Comparison of ENCODE assay signal across 8 mouse cellular contexts in the genomic region with DNA sequence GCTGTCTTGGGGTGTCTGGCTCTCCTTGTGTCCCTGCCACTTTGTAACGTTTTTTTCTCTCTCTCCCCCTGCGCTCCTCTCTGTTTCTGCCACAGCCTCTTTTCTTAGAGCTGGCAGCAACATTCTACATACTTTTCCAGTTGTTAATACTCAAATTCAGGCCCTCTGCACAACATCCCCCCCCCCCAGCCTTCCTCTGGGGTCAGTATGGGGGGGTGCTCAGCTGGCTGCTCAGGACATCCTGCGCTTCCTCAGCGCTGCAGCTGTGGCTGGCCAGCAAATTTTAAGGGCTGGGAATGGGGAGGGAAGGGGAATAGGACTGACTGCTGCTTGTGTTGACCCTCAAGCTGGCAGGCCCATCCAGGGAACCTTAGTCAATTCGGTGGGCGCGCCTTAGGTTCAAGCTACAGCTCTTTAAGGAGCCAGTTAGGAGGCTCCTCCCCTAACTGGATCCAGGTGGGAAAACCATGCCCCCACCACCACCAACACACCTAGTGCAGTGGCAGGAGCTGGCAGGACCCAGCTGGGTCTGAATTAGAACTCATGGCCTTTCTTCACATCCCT. TPM values are rescaled to one million over a fixed set of nuclear protein-coding genes. Genes with fewer than 3 reads are reported as not detected.
A peak's percentile ranks its signal among the peaks of the same experiment; 100 is the strongest.
DNase-seq lines count a peak whose midpoint lies in the region; ATAC-seq lines count a peak whose summit lies in the region.

No protein-coding gene starts in this region.

- peak overlapping the region; percentile 69; the same call in 1 of the 2 replicates for H3K4me3 ChIP-seq in forebrain, embryonic 10.5 days
- H3K4me3 ChIP-seq in intestine, embryonic 14.5 days (ENCODE audit: low read depth, low read length), result peak overlapping the region; percentile 96
- peak overlapping the region; percentile 84 for H3K4me3 ChIP-seq in midbrain, embryonic 13.5 days (replicated peaks)

- DNase-seq in gastrocnemius, postnatal 25 days, result peak; percentile 44
- no peak for DNase-seq in gastrocnemius, postnatal 4 days (ENCODE audit: low spot score in 2 of 2)
- DNase-seq in forebrain, embryonic 10.5 days (ENCODE audit: extremely low spot score, low spot score), result no peak
- no peak for DNase-seq in intestine, embryonic 14.5 days (ENCODE audit: low spot score)
- no peak for DNase-seq in frontal cortex, adult 2 months (ENCODE audit: extremely low spot score in 1 of 2, low spot score in 1 of 2)
- DNase-seq in layer of hippocampus, postnatal 14 days (ENCODE audit: low spot score in 2 of 2), result no peak

- peak overlapping the region; percentile 97 for H3K27ac ChIP-seq in forebrain, embryonic 10.5 days
- H3K27ac ChIP-seq in intestine, embryonic 14.5 days (ENCODE audit: low read depth), result peak overlapping the region; percentile 94
- peak overlapping the region; percentile 99 for H3K27ac ChIP-seq in midbrain, embryonic 13.5 days

- no peaks in the 10 kb centered on the region for H3K36me3 ChIP-seq in forebrain, embryonic 10.5 days (replicated peaks)
- no peaks in the 10 kb centered on the region; the same call in 1 of the 2 replicates for H3K36me3 ChIP-seq in intestine, embryonic 14.5 days (ENCODE audit: control insufficient read depth, insufficient read depth, low read length)
- H3K36me3 ChIP-seq in midbrain, embryonic 13.5 days, result no peaks in the 10 kb centered on the region

- peak overlapping the region; percentile 35 for H3K9ac ChIP-seq in intestine, embryonic 14.5 days (ENCODE audit: low read length)
- H3K9ac ChIP-seq in midbrain, embryonic 13.5 days (replicated peaks), result peak overlapping the region; percentile 99

- H3K4me2 ChIP-seq in intestine, embryonic 14.5 days (ENCODE audit: low read length), result peak overlapping the region; percentile 88
- H3K4me2 ChIP-seq in midbrain, embryonic 13.5 days (replicated peaks), result peak overlapping the region; percentile 85

- WGBS in forebrain, embryonic 10.5 days, result 41% methylated on average over 7 of the region's 7 CpGs
- whole genome bisulfite sequencing in intestine, embryonic 14.5 days, result 30% methylated on average over 7 of the region's 7 CpGs
- 34% methylated on average over 7 of the region's 7 CpGs for WGBS in midbrain, embryonic 13.5 days

- H3K4me1 ChIP-seq in forebrain, embryonic 10.5 days, result peaks cover 100% of the 10 kb centered on the region
- H3K4me1 ChIP-seq in intestine, embryonic 14.5 days (replicated peaks; ENCODE audit: control insufficient read depth, insufficient read depth, low read length), result peaks cover 79% of the 10 kb centered on the region
- H3K4me1 ChIP-seq in midbrain, embryonic 13.5 days (replicated peaks), result peaks cover 86% of the 10 kb centered on the region

- no peak for ATAC-seq in intestine, embryonic 14.5 days (replicated peaks; ENCODE audit: low FRiP score, low TSS enrichment, low read depth)
- no peak for ATAC-seq in midbrain, embryonic 13.5 days
- ATAC-seq in megakaryocyte progenitor cell, adult 5-6 weeks (replicated peaks; ENCODE audit: poor library complexity), result no peak

- no peaks in the 10 kb centered on the region; the same call in 1 of the 2 replicates for H3K27me3 ChIP-seq in forebrain, embryonic 10.5 days (ENCODE audit: poor library complexity, severe bottlenecking)
- no peaks in the 10 kb centered on the region for H3K27me3 ChIP-seq in intestine, embryonic 14.5 days (replicated peaks; ENCODE audit: control insufficient read depth, insufficient read depth, low read length)
- no peaks in the 10 kb centered on the region for H3K27me3 ChIP-seq in midbrain, embryonic 13.5 days

- H3K9me3 ChIP-seq in forebrain, embryonic 10.5 days, result no peaks in the 10 kb centered on the region
- H3K9me3 ChIP-seq in intestine, embryonic 14.5 days (ENCODE audit: control insufficient read depth, low read length), result no peaks in the 10 kb centered on the region
- no peaks in the 10 kb centered on the region for H3K9me3 ChIP-seq in midbrain, embryonic 13.5 days

RNA-seq across cellular contexts. Expression of a gene that starts 4.1 kb away (rescaled TPM):
- 10 to 100 TPM; 75.4 to 89.1 TPM for total RNA-seq in gastrocnemius, postnatal 25 days (2021)
- 100 to 1,000 TPM; 225 TPM for total RNA-seq in gastrocnemius, postnatal 4 days (2021)
- polyA plus RNA-seq in forebrain, embryonic 10.5 days (2016; fragmentation: Nextera tagmentation; extraction: Ambion mirVana), result 9.5 and 10.9 TPM in 2 replicates
- polyA plus RNA-seq in intestine, embryonic 14.5 days (2014; fragmentation: Nextera tagmentation; extraction: Ambion mirVana), result 60.7 and 63.8 TPM in 2 replicates
- 99.6 and 106 TPM in 2 replicates for polyA plus RNA-seq in midbrain, embryonic 13.5 days (2015; fragmentation: Nextera tagmentation; extraction: Ambion mirVana)
- polyA plus RNA-seq in frontal cortex, adult 2 months (2012; rRNA removed), result 770 and 851 TPM in 2 replicates
- total RNA-seq in layer of hippocampus, postnatal 14 days (2021), result 1,000 to 10,000 TPM; 1,264 to 1,291 TPM
- 34.2 and 34.6 TPM in 2 replicates for total RNA-seq in megakaryocyte progenitor cell, adult 5-6 weeks (2015)
- 21.8 and 25.3 TPM in 2 replicates for total RNA-seq in megakaryocyte progenitor cell, adult 5-6 weeks (2017)

RNA-seq across cellular contexts. Expression of a gene that starts 15.3 kb away (rescaled TPM):
- 10 to 100 TPM; 42.7 to 46.9 TPM for total RNA-seq in gastrocnemius, postnatal 25 days (2021)
- 10 to 100 TPM; 47.8 to 58.0 TPM for total RNA-seq in gastrocnemius, postnatal 4 days (2021)
- 69.7 and 77.3 TPM in 2 replicates for polyA plus RNA-seq in forebrain, embryonic 10.5 days (2016; fragmentation: Nextera tagmentation; extraction: Ambion mirVana)
- polyA plus RNA-seq in intestine, embryonic 14.5 days (2014; fragmentation: Nextera tagmentation; extraction: Ambion mirVana), result 43.0 and 48.0 TPM in 2 replicates
- 83.5 and 90.3 TPM in 2 replicates for polyA plus RNA-seq in midbrain, embryonic 13.5 days (2015; fragmentation: Nextera tagmentation; extraction: Ambion mirVana)
- 137 and 157 TPM in 2 replicates for polyA plus RNA-seq in frontal cortex, adult 2 months (2012; rRNA removed)
- 100 to 1,000 TPM; 109 to 110 TPM for total RNA-seq in layer of hippocampus, postnatal 14 days (2021)
- total RNA-seq in megakaryocyte progenitor cell, adult 5-6 weeks (2015), result 28.7 and 30.9 TPM in 2 replicates
- total RNA-seq in megakaryocyte progenitor cell, adult 5-6 weeks (2017), result 36.2 and 46.3 TPM in 2 replicates

RNA-seq across cellular contexts. Expression of a gene that starts 30.6 kb away (rescaled TPM):
- 100 to 1,000 TPM in 1 of 2 experiments, 10 to 100 TPM in 1; 98.0 to 119 TPM for total RNA-seq in gastrocnemius, postnatal 25 days (2021)
- 10 to 100 TPM; 26.7 to 34.2 TPM for total RNA-seq in gastrocnemius, postnatal 4 days (2021)
- polyA plus RNA-seq in forebrain, embryonic 10.5 days (2016; fragmentation: Nextera tagmentation; extraction: Ambion mirVana), result 1.5 TPM in 2 replicates
- polyA plus RNA-seq in intestine, embryonic 14.5 days (2014; fragmentation: Nextera tagmentation; extraction: Ambion mirVana), result 2.5 and 2.8 TPM in 2 replicates
- 1.2 and 1.9 TPM in 2 replicates for polyA plus RNA-seq in midbrain, embryonic 13.5 days (2015; fragmentation: Nextera tagmentation; extraction: Ambion mirVana)
- polyA plus RNA-seq in frontal cortex, adult 2 months (2012; rRNA removed), result 124 and 126 TPM in 2 replicates
- total RNA-seq in layer of hippocampus, postnatal 14 days (2021), result 10 to 100 TPM; 53.3 to 65.3 TPM
- 3.3 and 3.5 TPM in 2 replicates for total RNA-seq in megakaryocyte progenitor cell, adult 5-6 weeks (2015)
- total RNA-seq in megakaryocyte progenitor cell, adult 5-6 weeks (2017), result 0.47 and 0.87 TPM in 2 replicates

RNA-seq across cellular contexts. Expression of a gene that starts 43.5 kb away (rescaled TPM):
- not detected for total RNA-seq in gastrocnemius, postnatal 25 days (2021)
- not detected for total RNA-seq in gastrocnemius, postnatal 4 days (2021)
- polyA plus RNA-seq in forebrain, embryonic 10.5 days (2016; fragmentation: Nextera tagmentation; extraction: Ambion mirVana), result not detected in 2 replicates
- not detected in 2 replicates for polyA plus RNA-seq in intestine, embryonic 14.5 days (2014; fragmentation: Nextera tagmentation; extraction: Ambion mirVana)
- polyA plus RNA-seq in midbrain, embryonic 13.5 days (2015; fragmentation: Nextera tagmentation; extraction: Ambion mirVana), result not detected in 2 replicates
- not detected in 2 replicates for polyA plus RNA-seq in frontal cortex, adult 2 months (2012; rRNA removed)
- not detected for total RNA-seq in layer of hippocampus, postnatal 14 days (2021)
- not detected in 2 replicates for total RNA-seq in megakaryocyte progenitor cell, adult 5-6 weeks (2015)
- total RNA-seq in megakaryocyte progenitor cell, adult 5-6 weeks (2017), result not detected in 2 replicates

RNA-seq across cellular contexts. Expression of a gene that starts 50.8 kb away (rescaled TPM):
- total RNA-seq in gastrocnemius, postnatal 25 days (2021), result 10 to 100 TPM; 51.3 to 63.6 TPM
- total RNA-seq in gastrocnemius, postnatal 4 days (2021), result 10 to 100 TPM; 79.3 to 83.9 TPM
- polyA plus RNA-seq in forebrain, embryonic 10.5 days (2016; fragmentation: Nextera tagmentation; extraction: Ambion mirVana), result 22.9 and 24.1 TPM in 2 replicates
- 17.5 and 19.1 TPM in 2 replicates for polyA plus RNA-seq in intestine, embryonic 14.5 days (2014; fragmentation: Nextera tagmentation; extraction: Ambion mirVana)
- 34.2 and 34.5 TPM in 2 replicates for polyA plus RNA-seq in midbrain, embryonic 13.5 days (2015; fragmentation: Nextera tagmentation; extraction: Ambion mirVana)
- polyA plus RNA-seq in frontal cortex, adult 2 months (2012; rRNA removed), result 112 and 123 TPM in 2 replicates
- 100 to 1,000 TPM; 149 to 161 TPM for total RNA-seq in layer of hippocampus, postnatal 14 days (2021)
- total RNA-seq in megakaryocyte progenitor cell, adult 5-6 weeks (2015), result 60.8 and 62.0 TPM in 2 replicates
- 76.3 and 99.9 TPM in 2 replicates for total RNA-seq in megakaryocyte progenitor cell, adult 5-6 weeks (2017)

Comparison
In these comparisons a context has a peak if more than half of its experiments do, and no peak if none do; other contexts are left out.
1. RNA of a gene that starts 4.1 kb away (total RNA-seq): 1,264 to 1,291 TPM in layer of hippocampus, postnatal 14 days; 225 TPM in gastrocnemius, postnatal 4 days, 75.4 to 89.1 TPM in gastrocnemius, postnatal 25 days and 21.8 to 34.6 TPM in megakaryocyte progenitor cell, adult 5-6 weeks; every median in the first group is over 4 times any median in the second.
2. RNA of a gene that starts 30.6 kb away (total RNA-seq): 98.0 to 119 TPM in gastrocnemius, postnatal 25 days, 53.3 to 65.3 TPM in layer of hippocampus, postnatal 14 days and 26.7 to 34.2 TPM in gastrocnemius, postnatal 4 days; 0.47 to 3.5 TPM in megakaryocyte progenitor cell, adult 5-6 weeks; every median in the first group is over 4 times any median in the second.
3. Peak in every context shown above with its lines, with median percentiles within 50 percentile points of each other: H3K27ac ChIP-seq and H3K4me3 ChIP-seq.